In the genomic region with DNA sequence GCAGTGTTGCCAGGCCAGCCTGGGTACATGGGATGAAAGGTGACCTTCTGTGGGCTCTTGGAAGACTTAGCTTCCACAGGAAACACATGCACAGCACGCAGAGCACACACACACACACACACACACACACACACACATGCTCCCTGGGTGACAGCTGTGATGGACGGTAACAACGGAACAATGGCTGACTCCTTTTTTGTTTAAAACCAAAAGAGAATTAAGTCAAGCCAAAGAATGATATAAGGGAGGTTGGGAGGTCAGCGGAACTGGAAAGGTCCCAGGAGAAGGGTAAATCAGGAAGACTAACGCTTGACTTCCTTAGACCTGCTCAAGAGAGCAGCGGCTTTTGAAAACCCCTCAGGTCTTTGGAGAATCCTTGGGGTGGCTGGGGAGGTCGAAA, we compare ENCODE assay signal across 9 mouse cellular contexts.
DNase-seq lines count a peak whose midpoint lies in the region; ATAC-seq and TF ChIP-seq lines count a peak whose summit lies in the region.
"Had no signal": no experiment of that assay in that cellular context is flagged by ENCODE, and none has a peak within 500 bp of the region (broad histone marks: within the 10 kb centered on the region; RNA-seq: fewer than 3 reads in every experiment).

No protein-coding gene starts in this region.

- H3K4me3 ChIP-seq in midbrain, embryonic 10.5 days, result no peak overlapping the region
- H3K4me3 ChIP-seq in midbrain, embryonic 15.5 days, result no peak overlapping the region
- no peak overlapping the region for H3K4me3 ChIP-seq in intestine, embryonic 15.5 days (replicated peaks)
- H3K4me3 ChIP-seq in kidney, postnatal 0 days (replicated peaks; ENCODE audit: low read depth, low read length), result no peak overlapping the region
- H3K4me3 ChIP-seq in stomach, embryonic 16.5 days (replicated peaks; ENCODE audit: low read length), result no peak overlapping the region
- H3K4me3 ChIP-seq: limb, embryonic 15.5 days had no signal

- TF ChIP-seq CTCF in kidney, postnatal 0 days (IDR thresholded peaks at IDR 0.05; ENCODE audit: low read depth), result no peak

- H3K27ac ChIP-seq in midbrain, embryonic 10.5 days (replicated peaks), result peak overlapping the region; percentile 57
- H3K27ac ChIP-seq in midbrain, embryonic 15.5 days, result no peak overlapping the region
- H3K27ac ChIP-seq in intestine, embryonic 15.5 days, result 0 out of 2 replicates have a peak overlapping the region, but pooled peaks have one; percentile 63
- H3K27ac ChIP-seq in kidney, postnatal 0 days, result peak overlapping the region; percentile 27; the same call in 1 of the 2 replicates
- peak overlapping the region; percentile 53 for H3K27ac ChIP-seq in stomach, embryonic 16.5 days (ENCODE audit: low read length)
- H3K27ac ChIP-seq: limb, embryonic 15.5 days had no signal

- H3K9ac ChIP-seq in midbrain, embryonic 15.5 days, result no peak overlapping the region
- no peak overlapping the region for H3K9ac ChIP-seq in intestine, embryonic 15.5 days
- no peak overlapping the region for H3K9ac ChIP-seq in kidney, postnatal 0 days (ENCODE audit: low read depth, low read length)
- H3K9ac ChIP-seq in stomach, embryonic 16.5 days (ENCODE audit: low read length), result no peak overlapping the region
- H3K9ac ChIP-seq: limb, embryonic 15.5 days had no signal

- H3K9me3 ChIP-seq in midbrain, embryonic 10.5 days (replicated peaks), result no peaks in the 10 kb centered on the region
- H3K9me3 ChIP-seq in midbrain, embryonic 15.5 days, result no peaks in the 10 kb centered on the region
- no peaks in the 10 kb centered on the region for H3K9me3 ChIP-seq in intestine, embryonic 15.5 days
- no peaks in the 10 kb centered on the region for H3K9me3 ChIP-seq in kidney, postnatal 0 days (replicated peaks; ENCODE audit: low read length)
- no peaks in the 10 kb centered on the region for H3K9me3 ChIP-seq in stomach, embryonic 16.5 days (replicated peaks; ENCODE audit: control insufficient read depth, low read length)
- H3K9me3 ChIP-seq: limb, embryonic 15.5 days had no signal

- H3K4me1 ChIP-seq in midbrain, embryonic 10.5 days, result peaks cover 26% of the 10 kb centered on the region
- H3K4me1 ChIP-seq in midbrain, embryonic 15.5 days, result peaks cover 9% of the 10 kb centered on the region
- peaks cover 13% of the 10 kb centered on the region for H3K4me1 ChIP-seq in intestine, embryonic 15.5 days (replicated peaks)
- 0 out of 2 replicates have a peak, but pooled peaks cover 4% of the 10 kb centered on the region for H3K4me1 ChIP-seq in kidney, postnatal 0 days (replicated peaks; ENCODE audit: insufficient read depth, low read length)
- peaks cover 26% of the 10 kb centered on the region for H3K4me1 ChIP-seq in stomach, embryonic 16.5 days (ENCODE audit: control insufficient read depth, insufficient read depth, low read length)

- peak; percentile 19 for DNase-seq in midbrain, embryonic 10.5 days (ENCODE audit: low spot score)
- peak; percentile 40 for DNase-seq in kidney, postnatal 0 days (ENCODE audit: low spot score)
- no peak for DNase-seq in frontal cortex, postnatal 10 days (ENCODE audit: low spot score in 2 of 2)
- DNase-seq: heart, adult 11 months had no signal

- no peaks in the 10 kb centered on the region for H3K36me3 ChIP-seq in midbrain, embryonic 10.5 days
- no peaks in the 10 kb centered on the region for H3K36me3 ChIP-seq in midbrain, embryonic 15.5 days (replicated peaks)
- no peaks in the 10 kb centered on the region for H3K36me3 ChIP-seq in intestine, embryonic 15.5 days
- H3K36me3 ChIP-seq in kidney, postnatal 0 days (ENCODE audit: insufficient read depth, low read length), result no peaks in the 10 kb centered on the region
- no peaks in the 10 kb centered on the region for H3K36me3 ChIP-seq in stomach, embryonic 16.5 days (ENCODE audit: control insufficient read depth, insufficient read depth, low read length)
- H3K36me3 ChIP-seq: limb, embryonic 15.5 days had no signal

- 48% methylated on average over 7 of the region's 7 CpGs for WGBS in midbrain, embryonic 10.5 days
- WGBS in midbrain, embryonic 15.5 days, result 41% methylated on average over 7 of the region's 7 CpGs
- 59% methylated on average over 7 of the region's 7 CpGs for WGBS in intestine, embryonic 15.5 days
- 33% methylated on average over 7 of the region's 7 CpGs for WGBS in kidney, postnatal 0 days
- 49% methylated on average over 7 of the region's 7 CpGs for WGBS in stomach, embryonic 16.5 days

- peaks cover 5% of the 10 kb centered on the region; the same call in 1 of the 2 replicates for H3K27me3 ChIP-seq in midbrain, embryonic 10.5 days (ENCODE audit: low read depth, poor library complexity, severe bottlenecking)
- no peaks in the 10 kb centered on the region for H3K27me3 ChIP-seq in midbrain, embryonic 15.5 days (replicated peaks)
- H3K27me3 ChIP-seq in intestine, embryonic 15.5 days (replicated peaks), result no peaks in the 10 kb centered on the region
- no peaks in the 10 kb centered on the region for H3K27me3 ChIP-seq in kidney, postnatal 0 days (ENCODE audit: insufficient read depth, low read length)
- no peaks in the 10 kb centered on the region for H3K27me3 ChIP-seq in stomach, embryonic 16.5 days (ENCODE audit: control insufficient read depth, insufficient read depth, low read length)
- H3K27me3 ChIP-seq: limb, embryonic 15.5 days had no signal

- ATAC-seq in midbrain, embryonic 15.5 days (replicated peaks), result no peak
- ATAC-seq in intestine, embryonic 15.5 days, result peak; percentile 9; the same call in 1 of the 2 replicates
- no peak for ATAC-seq in kidney, postnatal 0 days (replicated peaks; ENCODE audit: low FRiP score, low read depth)
- ATAC-seq in stomach, embryonic 16.5 days (ENCODE audit: insufficient read depth, low FRiP score), result no peak
- no peak for ATAC-seq in megakaryocyte progenitor cell, adult 5-6 weeks (replicated peaks; ENCODE audit: poor library complexity)

- H3K4me2 ChIP-seq in midbrain, embryonic 15.5 days, result no peak overlapping the region
- no peak overlapping the region for H3K4me2 ChIP-seq in intestine, embryonic 15.5 days (replicated peaks)
- no peak overlapping the region for H3K4me2 ChIP-seq in kidney, postnatal 0 days (ENCODE audit: low read length)
- no peak overlapping the region for H3K4me2 ChIP-seq in stomach, embryonic 16.5 days (ENCODE audit: low read depth, low read length)
- H3K4me2 ChIP-seq: limb, embryonic 15.5 days had no signal

Comparison
In these comparisons a context has a peak if more than half of its experiments do, and no peak if none do; other contexts are left out.
1. DNase-seq: peak in midbrain, embryonic 10.5 days (single experiment) and kidney, postnatal 0 days (single experiment); none in frontal cortex, postnatal 10 days (0 of 2).